Mouse (Mus musculus) kidney, embryonic 14.5 days (tissue): Measurements from ENCODE around the gene Adgrl2. TPM values are rescaled to one million over a fixed set of nuclear protein-coding genes. Genes with fewer than 3 reads are reported as not detected.

Source experiments
- ATAC-seq: fragments of 200-750 bp; cut with Nextera tagmentation; 2 replicates; pipeline ENCODE4 v1.8.0; 2017; ENCODE audit warnings: moderate number of reproducible peaks, mild to moderate bottlenecking, moderate TSS enrichment, moderate library complexity; ENCODE audit not compliant: low FRiP score, low TSS enrichment
- H3K27ac ChIP-seq: fragments of 300-500 bp; sonication (generic); 2 replicates; pipeline ENCODE4 v1.5.1; 2014; ENCODE audit warnings: low read depth, mild to moderate bottlenecking, low read length, moderate library complexity, mixed read lengths
- H3K27me3 ChIP-seq: fragments of 300-500 bp; sonication (generic); 2 replicates; pipeline ENCODE4 v1.6.1; 2014; ENCODE audit warnings: mild to moderate bottlenecking, low read length; ENCODE audit not compliant: control insufficient read depth, insufficient read depth
- H3K36me3 ChIP-seq: fragments of 300-500 bp; sonication (generic); 2 replicates; pipeline ENCODE4 v1.6.1; 2014; ENCODE audit warnings: low read length, mixed read lengths; ENCODE audit not compliant: control insufficient read depth, insufficient read depth
- H3K4me1 ChIP-seq: fragments of 300-500 bp; sonication (generic); 2 replicates; pipeline ENCODE4 v1.6.1; 2014; ENCODE audit warnings: low read length, mixed read lengths; ENCODE audit not compliant: control insufficient read depth, insufficient read depth
- H3K4me2 ChIP-seq: fragments of 300-500 bp; sonication (generic); replicated peaks from 2 replicates; pipeline ENCODE4 v1.6.1; 2014; ENCODE audit warnings: low read depth, mild to moderate bottlenecking, low read length
- H3K4me3 ChIP-seq: fragments of 300-500 bp; sonication (generic); 2 replicates; pipeline ENCODE4 v1.5.1; 2014; ENCODE audit warnings: mild to moderate bottlenecking, low read length
- H3K9ac ChIP-seq: fragments of 300-500 bp; sonication (generic); 2 replicates; pipeline ENCODE4 v1.6.1; 2014; ENCODE audit warnings: low read depth, mild to moderate bottlenecking, low read length, moderate library complexity
- H3K9me3 ChIP-seq: fragments of 300-500 bp; sonication (generic); 2 replicates; pipeline ENCODE4 v1.6.1; 2016; ENCODE audit warnings: low read length; ENCODE audit not compliant: control insufficient read depth
- WGBS: fragments of 180-500 bp; shearing (Covaris S2); extraction: QIAGEN DNeasy Blood & Tissue Kit; methylation state at CpG from one replicate; pipeline ENCODE4 v1.1.7; 2014; 5-methylcytosine and 5-hydroxymethylcytosine counted together
- polyA plus RNA-seq: library from polyadenylated mRNA; unstranded; fragments of >200 nt; fragmentation: Nextera tagmentation; extraction: Ambion mirVana; gene quantifications from 2 replicates; pipeline ENCODE4 v1.2.1, GENCODE M21; 2014

Adgrl2 gene
- polyA plus RNA-seq, 1 experiment from 2014 or later: 105 TPM

GRCm38 (mm10) chr3:148920881-148921280 is 69.5 kb downstream of the Adgrl2 start:
- Histone ChIP-seq H3K4me1 (peaks cover 30% of the 10 kb centered on the region), H3K36me3 (no peaks in the 10 kb centered on the region), H3K9ac (no peak overlapping the region), H3K27ac (no peak overlapping the region), H3K4me2 (no peak overlapping the region), H3K27me3 (no peaks in the 10 kb centered on the region), H3K4me3 (no peak overlapping the region), H3K9me3 (no peaks in the 10 kb centered on the region)
- 81% methylated on average over 6 of the region's 6 CpGs for WGBS
- ATAC-seq: no peak

DNA sequence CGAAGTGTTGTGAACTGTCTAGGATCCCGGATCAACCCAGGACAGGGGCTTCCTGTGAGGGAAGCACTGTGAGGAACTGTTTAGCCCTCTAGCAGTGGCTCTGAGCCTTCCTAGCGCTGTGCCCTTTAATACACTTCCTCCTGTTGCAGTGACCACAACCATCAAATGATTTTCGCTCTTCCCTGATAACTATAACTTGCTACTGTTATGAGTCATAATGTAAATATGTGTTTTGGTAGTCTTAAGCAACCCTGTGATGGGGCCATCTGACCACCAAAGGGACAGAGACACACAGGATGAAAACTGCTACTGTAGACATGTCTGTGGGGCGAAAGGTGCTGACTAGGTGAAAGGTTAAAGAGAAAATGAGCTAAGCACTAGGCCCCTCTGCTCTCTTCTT is 71.9 kb downstream of the Adgrl2 start:
- Histone ChIP-seq H3K4me3 (no peak overlapping the region), H3K9me3 (no peaks in the 10 kb centered on the region), H3K4me1 (peaks cover 30% of the 10 kb centered on the region), H3K4me2 (no peak overlapping the region), H3K9ac (no peak overlapping the region), H3K36me3 (no peaks in the 10 kb centered on the region), H3K27ac (no peak overlapping the region), H3K27me3 (no peaks in the 10 kb centered on the region)
- 61% methylated on average over 5 of the region's 5 CpGs for WGBS
- ATAC-seq: peak; percentile 65; the same call in 1 of the 2 replicates

DNA sequence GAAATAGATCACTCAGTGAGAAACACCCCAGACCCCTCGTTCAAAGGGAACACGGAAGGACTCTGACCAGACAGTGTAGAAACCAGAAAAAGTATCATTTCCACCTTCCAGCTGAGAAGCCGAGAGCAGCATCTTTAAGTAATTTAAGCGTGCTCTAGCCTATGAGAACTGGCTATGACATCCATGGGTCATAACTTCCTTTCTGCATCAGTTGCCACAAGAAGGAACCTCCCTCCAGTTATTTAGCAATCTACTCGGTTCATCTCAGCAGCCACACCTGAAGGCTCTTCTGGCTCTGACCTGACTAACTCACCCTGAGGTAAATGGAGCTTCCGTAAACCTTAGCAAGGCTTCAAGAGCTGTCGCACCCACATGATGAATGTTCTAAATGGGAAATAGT is 72.5 kb downstream of the Adgrl2 start:
- H3K27ac ChIP-seq: no peak overlapping the region
- no peak overlapping the region for H3K9ac ChIP-seq
- H3K4me3 ChIP-seq: no peak overlapping the region
- no peaks in the 10 kb centered on the region for H3K9me3 ChIP-seq
- 40% methylated on average over 7 of the region's 7 CpGs for WGBS
- H3K4me1 ChIP-seq: peaks cover 33% of the 10 kb centered on the region
- no peaks in the 10 kb centered on the region for H3K36me3 ChIP-seq
- H3K27me3 ChIP-seq: no peaks in the 10 kb centered on the region
- H3K4me2 ChIP-seq: no peak overlapping the region
- peak; percentile 75 for ATAC-seq

- no peak for ATAC-seq
- no peak overlapping the region for H3K27ac ChIP-seq
- H3K27me3 ChIP-seq: no peaks in the 10 kb centered on the region
- 59% methylated on average over 5 of the region's 5 CpGs for WGBS
- H3K9ac ChIP-seq: no peak overlapping the region
- H3K36me3 ChIP-seq: no peaks in the 10 kb centered on the region
- peaks cover 23% of the 10 kb centered on the region for H3K4me1 ChIP-seq
- no peak overlapping the region for H3K4me2 ChIP-seq
- no peaks in the 10 kb centered on the region for H3K9me3 ChIP-seq
- H3K4me3 ChIP-seq: no peak overlapping the region
Observed at GRCm38 (mm10) chr3:148916226-148916625, 74.1 kb downstream of the Adgrl2 start.

DNA sequence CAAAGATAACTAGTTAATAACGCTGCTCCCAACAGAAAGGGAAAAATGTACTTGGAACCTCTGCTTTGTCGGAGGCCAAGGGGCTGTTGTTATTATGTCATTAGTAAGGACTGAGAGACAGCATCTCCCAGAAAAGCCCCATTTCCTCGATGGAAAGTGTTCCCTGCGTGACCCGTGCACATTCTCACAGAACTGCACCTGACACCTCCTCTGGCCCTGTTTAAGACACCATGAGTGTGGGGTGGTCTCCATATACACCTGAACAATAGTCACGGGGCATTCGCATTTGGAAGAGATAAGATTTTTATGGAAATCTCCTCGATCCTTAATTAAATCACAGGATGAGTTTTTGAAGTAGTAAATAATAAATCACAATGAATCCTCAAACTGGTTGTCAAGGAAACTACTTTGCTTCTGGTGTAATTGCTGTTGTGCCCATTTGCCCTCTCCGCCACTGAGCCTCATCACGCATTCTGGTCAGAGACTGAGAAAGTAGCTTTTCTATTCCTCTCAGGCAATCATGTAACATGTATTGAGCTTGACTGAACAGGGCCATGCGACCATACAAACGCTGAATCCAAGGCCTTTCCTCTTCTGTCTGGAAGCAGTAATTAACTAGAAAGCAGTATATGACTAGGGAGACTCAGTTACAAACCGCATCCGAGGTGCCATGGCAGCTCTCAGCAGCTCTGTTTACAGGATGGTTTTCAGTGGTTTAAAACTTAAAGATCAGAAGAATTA is 77.2 kb downstream of the Adgrl2 start:
- ATAC-seq: no peak
- Histone ChIP-seq H3K27me3 (no peaks in the 10 kb centered on the region), H3K36me3 (no peaks in the 10 kb centered on the region), H3K27ac (no peak overlapping the region), H3K9ac (no peak overlapping the region), H3K4me3 (no peak overlapping the region), H3K4me1 (peaks cover 10% of the 10 kb centered on the region), H3K4me2 (no peak overlapping the region), H3K9me3 (no peaks in the 10 kb centered on the region)
- WGBS: 76% methylated on average over 14 of the region's 14 CpGs

GRCm38 (mm10) chr3:148912536-148912935 is 77.8 kb downstream of the Adgrl2 start:
- no peak overlapping the region for H3K27ac ChIP-seq
- H3K4me1 ChIP-seq: peaks cover 9% of the 10 kb centered on the region
- no peak overlapping the region for H3K4me3 ChIP-seq
- no peaks in the 10 kb centered on the region for H3K36me3 ChIP-seq
- H3K9me3 ChIP-seq: no peaks in the 10 kb centered on the region
- WGBS: 92% methylated on average over 6 of the region's 6 CpGs
- no peaks in the 10 kb centered on the region for H3K27me3 ChIP-seq
- H3K9ac ChIP-seq: no peak overlapping the region
- H3K4me2 ChIP-seq: no peak overlapping the region
- no peak for ATAC-seq

GRCm38 (mm10) chr3:148907873-148908272 is 82.5 kb downstream of the Adgrl2 start:
- H3K4me2 ChIP-seq: no peak overlapping the region
- ATAC-seq: no peak
- H3K4me1 ChIP-seq: peaks cover 11% of the 10 kb centered on the region; the same call in 1 of the 2 replicates
- no peaks in the 10 kb centered on the region for H3K36me3 ChIP-seq
- no peaks in the 10 kb centered on the region for H3K27me3 ChIP-seq
- no peak overlapping the region for H3K4me3 ChIP-seq
- 74% methylated on average over 3 of the region's 3 CpGs for WGBS
- H3K9ac ChIP-seq: no peak overlapping the region
- H3K9me3 ChIP-seq: no peaks in the 10 kb centered on the region
- H3K27ac ChIP-seq: no peak overlapping the region

DNA sequence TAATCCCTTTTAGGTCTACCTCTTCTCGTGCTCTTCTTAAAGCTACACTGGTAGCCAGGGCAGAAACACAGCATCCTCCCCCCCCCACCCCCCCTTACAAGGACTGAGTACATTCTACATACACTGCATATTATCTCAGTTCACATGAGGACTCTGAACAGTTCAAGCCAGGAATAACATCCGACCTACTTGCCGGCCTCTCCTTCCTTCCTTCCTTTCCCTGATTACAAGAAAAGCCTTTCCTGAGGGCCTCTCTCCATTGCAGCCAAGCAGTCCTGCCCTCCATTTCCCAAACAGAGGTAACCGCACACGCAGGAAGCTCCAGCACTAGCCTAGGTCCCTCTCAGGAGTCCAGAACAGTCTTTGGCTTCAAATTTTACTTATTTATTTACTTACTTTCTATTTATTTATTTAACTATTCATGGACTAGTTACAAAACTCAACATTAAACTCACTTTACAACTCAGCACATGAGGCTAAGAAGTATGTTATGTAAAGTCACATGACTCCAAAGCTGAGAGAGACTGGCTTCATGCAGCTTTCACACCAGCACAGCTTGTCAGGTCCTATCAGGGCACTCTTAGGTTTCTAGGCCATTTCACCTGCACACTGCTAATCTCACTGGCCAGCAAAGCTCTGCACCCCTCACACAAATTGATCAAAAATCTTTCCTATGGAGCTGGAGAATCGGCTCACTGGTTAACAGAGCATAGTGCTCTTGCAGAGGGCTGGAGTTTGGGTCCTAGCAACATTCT is 83.2 kb downstream of the Adgrl2 start:
- Histone ChIP-seq H3K4me3 (no peak overlapping the region), H3K9me3 (no peaks in the 10 kb centered on the region), H3K4me1 (peaks cover 13% of the 10 kb centered on the region; the same call in 1 of the 2 replicates), H3K36me3 (no peaks in the 10 kb centered on the region), H3K27me3 (no peaks in the 10 kb centered on the region), H3K4me2 (no peak overlapping the region), H3K9ac (no peak overlapping the region), H3K27ac (no peak overlapping the region)
- ATAC-seq: no peak
- 65% methylated on average over 6 of the region's 6 CpGs for WGBS
